Mouse (Mus musculus) kidney, postnatal 0 days (tissue): Measurements from ENCODE around the gene Olfr606. TPM values are rescaled to one million over a fixed set of nuclear protein-coding genes. Genes with fewer than 3 reads are reported as not detected.
"Not testable (repeated sequence)": the region's sequence is repeated elsewhere in the genome, so short reads cannot be mapped to it uniquely, and the experiment has no call there.

Experiments used
- ATAC-seq: fragments of 200-750 bp; cut with Nextera tagmentation; replicated peaks from 2 replicates; pipeline ENCODE4 v1.8.0; 2017; ENCODE audit warnings: low read depth, moderate number of reproducible peaks, moderate TSS enrichment, moderate library complexity; ENCODE audit not compliant: low FRiP score
- DNase-seq: peaks from one replicate; pipeline ENCODE4 v3.0.0-alpha.2; 2016; ENCODE audit warnings: low spot score
- H3K27ac ChIP-seq: fragments of 300-500 bp; sonication (generic); 2 replicates; pipeline ENCODE4 v1.5.1; 2014; ENCODE audit warnings: mild to moderate bottlenecking
- H3K27me3 ChIP-seq: fragments of 300-500 bp; sonication (generic); 2 replicates; pipeline ENCODE4 v1.6.1; 2014; ENCODE audit warnings: low read length, mixed read lengths; ENCODE audit not compliant: insufficient read depth
- H3K36me3 ChIP-seq: fragments of 300-500 bp; sonication (generic); 2 replicates; pipeline ENCODE4 v1.6.1; 2014; ENCODE audit warnings: low read length, mixed read lengths; ENCODE audit not compliant: insufficient read depth
- H3K4me1 ChIP-seq: fragments of 300-500 bp; sonication (generic); replicated peaks from 2 replicates; pipeline ENCODE4 v1.6.1; 2014; ENCODE audit warnings: antibody characterized with exemption, low read length, mixed read lengths; ENCODE audit not compliant: insufficient read depth
- H3K4me2 ChIP-seq: fragments of 300-500 bp; sonication (generic); 2 replicates; pipeline ENCODE4 v1.6.1; 2014; ENCODE audit warnings: mild to moderate bottlenecking, low read length, moderate library complexity, mixed read lengths
- H3K4me3 ChIP-seq: fragments of 300-500 bp; sonication (generic); replicated peaks from 2 replicates; pipeline ENCODE4 v1.5.1; 2014; ENCODE audit warnings: low read depth, low read length
- H3K9ac ChIP-seq: fragments of 300-500 bp; sonication (generic); 2 replicates; pipeline ENCODE4 v1.6.1; 2014; ENCODE audit warnings: low read depth, low read length
- H3K9me3 ChIP-seq: fragments of 300-500 bp; sonication (generic); replicated peaks from 2 replicates; pipeline ENCODE4 v1.6.1; 2016; ENCODE audit warnings: low read length, inconsistent platforms, mixed read lengths
- CTCF ChIP-seq: IDR thresholded peaks from 2 replicates; pipeline ENCODE4 v1.5.1; 2016; ENCODE audit warnings: antibody characterized with exemption, low read depth, mild to moderate bottlenecking, moderate library complexity
- WGBS: fragments of 180-500 bp; shearing (Covaris S2); extraction: QIAGEN DNeasy Blood & Tissue Kit; methylation state at CpG from one replicate; pipeline ENCODE4 v1.1.7; 2014; 5-methylcytosine and 5-hydroxymethylcytosine counted together
- polyA plus RNA-seq: library from polyadenylated mRNA; unstranded; fragments of >200 nt; fragmentation: Nextera tagmentation; extraction: Ambion mirVana; gene quantifications from 2 replicates; pipeline ENCODE4 v1.2.1, GENCODE M21; 2015

The Olfr606 gene
- not detected in 2 replicates for polyA plus RNA-seq

DNA sequence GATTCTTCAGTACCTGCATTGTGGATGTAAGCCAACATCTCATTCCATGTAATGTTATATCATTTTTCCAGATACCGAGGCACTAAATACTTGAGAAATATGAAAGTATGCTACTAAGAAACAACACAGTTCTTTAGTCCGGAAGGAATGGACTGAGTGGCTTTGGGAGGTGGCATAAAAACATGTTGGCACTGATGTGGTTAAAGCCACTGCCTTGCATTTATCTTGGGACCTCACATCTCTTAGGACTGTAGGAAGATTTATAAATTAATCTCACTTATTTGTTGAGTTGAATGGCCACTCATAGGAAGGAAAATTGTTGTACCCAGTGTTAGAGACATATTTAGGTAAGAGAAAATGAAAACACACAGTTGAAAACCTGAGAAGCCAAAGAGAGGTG, at the start of gene Olfr606:
TSS of gene Olfr606 (plus strand) at position 301 of the 400 bp plus-strand sequence.
- ATAC-seq, result no peak
- H3K4me1 ChIP-seq, result no peaks in the 10 kb centered on the region
- no peak within 1 kb of the TSS for H3K4me2 ChIP-seq
- H3K9ac ChIP-seq, result no peak within 1 kb of the TSS
- 92% methylated on average over 2 of the region's 2 CpGs for WGBS
- no peaks in the 10 kb centered on the region for H3K9me3 ChIP-seq
- DNase-seq, result no peak
- no peaks in the 10 kb centered on the region for H3K27me3 ChIP-seq
- H3K4me3 ChIP-seq, result no peak within 1 kb of the TSS
- H3K27ac ChIP-seq, result no peak within 1 kb of the TSS
- TF ChIP-seq CTCF, result no peak
- H3K36me3 ChIP-seq, result no peaks in the 10 kb centered on the region

DNA sequence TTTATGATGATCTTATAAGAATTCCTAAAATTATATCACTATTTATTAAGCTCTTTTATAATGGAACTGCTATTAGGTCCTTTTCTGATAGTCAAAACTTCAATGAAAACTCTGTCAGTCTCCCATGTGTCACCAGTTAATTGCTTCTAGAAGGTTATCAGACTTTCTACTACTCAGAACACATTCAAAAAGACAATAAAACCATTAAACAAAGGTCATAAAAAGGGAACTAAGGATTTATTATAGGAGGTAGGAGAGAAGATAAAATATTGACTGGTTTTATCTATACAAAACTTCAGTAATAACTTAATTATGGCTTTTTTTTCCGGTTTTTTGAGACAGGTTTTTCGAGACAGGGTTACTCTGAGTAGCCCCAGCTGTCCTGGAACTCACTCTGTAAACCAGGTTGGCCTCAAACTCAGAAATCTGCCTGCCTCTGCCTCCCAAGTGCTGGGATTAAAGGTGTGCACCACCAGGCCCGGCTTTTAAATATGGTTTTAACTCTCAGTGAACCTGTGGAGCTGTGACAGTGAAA, 42.3 kb upstream of the Olfr606 start:
- H3K36me3 ChIP-seq, H3K27ac ChIP-seq, H3K4me3 ChIP-seq, ATAC-seq, H3K27me3 ChIP-seq, H3K4me2 ChIP-seq, H3K4me1 ChIP-seq, H3K9me3 ChIP-seq, DNase-seq, H3K9ac ChIP-seq: not testable (repeated sequence)
- 64% methylated on average over 3 of the region's 3 CpGs for WGBS

DNA sequence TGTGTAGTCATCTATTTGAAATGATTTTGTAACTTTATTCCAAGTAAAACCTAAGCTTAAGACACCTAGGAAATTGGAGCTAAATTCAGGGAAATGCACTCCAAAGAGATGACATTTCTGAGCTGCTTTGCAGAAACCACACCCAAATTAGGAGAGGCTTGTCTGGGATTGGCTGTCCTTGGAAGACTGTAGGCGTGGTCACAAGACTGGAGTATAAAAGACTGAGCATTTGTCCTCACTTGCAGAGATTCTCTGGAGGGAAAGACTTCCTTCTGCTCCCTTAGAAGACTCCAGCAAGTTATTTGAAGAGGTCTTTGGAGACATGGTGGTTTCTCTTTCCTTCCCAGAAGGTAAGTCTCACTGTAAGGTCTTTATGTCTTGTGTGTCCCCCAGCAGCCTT, 34.1 kb upstream of the Olfr606 start, which contains the start of gene Usp17lc:
TSS of gene Usp17lc (plus strand) at position 301 of the 400 bp plus-strand sequence.
- H3K36me3 ChIP-seq, H3K27ac ChIP-seq, DNase-seq, H3K4me3 ChIP-seq, H3K9ac ChIP-seq, ATAC-seq, H3K4me1 ChIP-seq, H3K27me3 ChIP-seq, H3K9me3 ChIP-seq, H3K4me2 ChIP-seq: not testable (repeated sequence)
- WGBS, result 50% methylated on average over 1 of the region's 1 CpGs

DNA sequence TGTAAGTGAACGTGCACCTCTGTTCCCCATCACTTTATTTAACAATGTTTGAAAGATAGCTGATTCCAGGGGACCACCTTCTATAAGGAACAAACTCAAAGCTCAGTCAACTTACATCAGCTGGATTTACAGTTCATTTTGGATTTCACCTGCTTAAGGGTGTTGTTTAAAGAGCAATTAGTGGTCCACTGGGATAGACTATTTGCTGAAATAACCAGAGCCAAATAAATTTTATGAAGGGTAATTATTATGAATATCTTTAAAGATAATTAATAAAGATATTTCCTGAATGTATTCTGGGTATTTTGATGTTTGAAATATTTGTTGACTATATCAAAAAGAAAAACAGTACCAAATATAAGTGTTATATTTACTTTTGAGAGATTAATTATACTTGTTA, 3.5 kb upstream of the Olfr606 start, which contains the start of gene Olfr605:
TSS of gene Olfr605 (minus strand) at position 101 of the 400 bp plus-strand sequence.
- Histone ChIP-seq H3K36me3 (no peaks in the 10 kb centered on the region), H3K9me3 (no peaks in the 10 kb centered on the region), H3K4me3 (no peak within 1 kb of the TSS), H3K9ac (no peak within 1 kb of the TSS), H3K4me2 (no peak within 1 kb of the TSS), H3K4me1 (no peaks in the 10 kb centered on the region), H3K27me3 (no peaks in the 10 kb centered on the region), H3K27ac (no peak within 1 kb of the TSS)
- TF ChIP-seq CTCF, result no peak
- 90% methylated on average over 1 of the region's 1 CpGs for WGBS
- no peak for ATAC-seq
- no peak for DNase-seq

DNA sequence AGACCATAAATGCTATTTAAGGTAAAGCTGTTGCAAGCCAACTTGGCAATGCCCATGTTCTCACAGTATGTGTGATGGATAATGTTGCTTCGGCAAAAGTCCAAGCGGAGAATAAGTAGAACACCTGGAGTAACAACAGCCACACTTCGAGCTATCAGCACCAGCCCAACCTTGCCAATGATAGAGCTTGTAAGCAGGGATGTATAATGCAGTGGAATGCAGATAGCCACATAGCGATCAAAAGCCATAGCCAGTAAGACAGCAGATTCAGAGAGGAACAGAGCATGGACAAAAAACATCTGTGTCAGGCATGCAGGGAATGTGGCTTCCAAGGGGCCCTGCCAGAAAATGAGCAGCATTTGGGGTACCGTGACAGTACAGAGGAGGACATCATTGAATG, 11.7 kb downstream of the Olfr606 start:
- H3K4me2 ChIP-seq, result no peak overlapping the region
- 88% methylated on average over 5 of the region's 5 CpGs for WGBS
- DNase-seq (no peak), ATAC-seq (no peak)
- no peak overlapping the region for H3K4me3 ChIP-seq
- no peaks in the 10 kb centered on the region for H3K4me1 ChIP-seq
- TF ChIP-seq CTCF, result no peak
- H3K9ac ChIP-seq, result no peak overlapping the region
- no peaks in the 10 kb centered on the region for H3K9me3 ChIP-seq
- H3K36me3 ChIP-seq, result no peaks in the 10 kb centered on the region
- H3K27ac ChIP-seq, result no peak overlapping the region
- H3K27me3 ChIP-seq, result no peaks in the 10 kb centered on the region

DNA sequence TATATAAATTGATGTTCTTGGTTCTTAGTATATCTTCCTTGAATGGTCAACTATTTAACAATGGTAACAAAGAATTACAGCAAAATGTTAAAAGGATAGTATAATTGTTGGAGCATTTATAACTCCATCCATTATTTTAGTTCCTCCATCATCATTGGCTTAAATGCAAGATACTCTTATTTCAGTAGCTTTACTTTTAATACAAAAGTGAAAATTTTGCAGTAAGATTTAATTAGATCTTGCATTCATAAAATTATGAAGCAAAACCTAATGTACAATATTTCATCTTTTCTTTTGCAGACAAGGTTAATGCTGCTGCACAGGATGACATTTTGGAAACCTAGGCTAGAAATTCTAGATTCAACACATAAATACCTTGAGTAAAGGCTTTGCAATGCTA, 20.7 kb downstream of the Olfr606 start, which contains the start of gene Olfr608:
TSS of gene Olfr608 (plus strand) at position 301 of the 400 bp plus-strand sequence.
- Histone ChIP-seq H3K4me1 (no peaks in the 10 kb centered on the region), H3K36me3 (no peaks in the 10 kb centered on the region), H3K27me3 (no peaks in the 10 kb centered on the region), H3K4me3 (no peak within 1 kb of the TSS), H3K4me2 (no peak within 1 kb of the TSS), H3K27ac (no peak within 1 kb of the TSS), H3K9ac (no peak within 1 kb of the TSS), H3K9me3 (no peaks in the 10 kb centered on the region)
- DNase-seq, result no peak
- TF ChIP-seq CTCF, result no peak
- no peak for ATAC-seq

DNA sequence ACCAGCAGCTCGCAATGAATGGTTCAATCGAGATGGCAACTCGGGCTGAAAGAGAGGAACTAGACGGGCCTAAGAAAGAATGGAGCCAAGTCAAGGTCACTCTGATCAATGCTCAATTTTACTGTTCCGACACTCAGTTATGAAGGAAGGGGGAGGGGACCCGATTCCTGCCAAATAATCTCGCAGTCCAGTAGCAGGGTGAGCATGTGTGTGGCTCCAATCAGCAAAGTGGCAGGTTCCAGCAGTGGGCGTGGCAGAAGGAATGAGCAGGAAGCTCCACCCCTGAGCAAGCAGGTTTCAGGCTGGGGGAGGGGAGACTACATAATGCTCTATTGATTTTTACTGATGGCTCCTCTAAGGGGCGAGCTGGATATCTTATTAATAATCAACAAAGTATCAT, 28.3 kb downstream of the Olfr606 start:
- not testable (repeated sequence) for H3K9me3 ChIP-seq, H3K36me3 ChIP-seq, H3K27me3 ChIP-seq, H3K9ac ChIP-seq, H3K4me3 ChIP-seq, H3K27ac ChIP-seq, H3K4me1 ChIP-seq, H3K4me2 ChIP-seq, DNase-seq, ATAC-seq
- WGBS, result 84% methylated on average over 9 of the region's 9 CpGs
